Mouse (Mus musculus): ENCODE results near the gene Tspan3.

Gene Tspan3

GRCm38 (mm10) chr9:56118091-56118490 is 47.2 kb downstream of the Tspan3 start:
- DNase-seq (ENCODE audit: low spot score in 2 of 2) = no peak

- DNase-seq (ENCODE audit: low spot score in 2 of 2) = peak; percentile 36 to 56
Measured at GRCm38 (mm10) chr9:56108174-56108573, 57.1 kb downstream of the Tspan3 start.

- DNase-seq (ENCODE audit: low spot score in 2 of 2) = no peak
Measured at GRCm38 (mm10) chr9:56107527-56107926, 57.8 kb downstream of the Tspan3 start.

GRCm38 (mm10) chr9:56106274-56107072 is 58.8 kb downstream of the Tspan3 start:
- DNase-seq (ENCODE audit: low spot score in 2 of 2) = no peak

- DNase-seq (ENCODE audit: low spot score in 2 of 2) = no peak
Measured at GRCm38 (mm10) chr9:56104921-56105320, 60.4 kb downstream of the Tspan3 start.

- no peak for DNase-seq (ENCODE audit: low spot score in 2 of 2)
Measured at GRCm38 (mm10) chr9:56101022-56101421, 64.3 kb downstream of the Tspan3 start.

GRCm38 (mm10) chr9:56100041-56100522 is 65.2 kb downstream of the Tspan3 start:
- peak; percentile 63 to 64 for DNase-seq (ENCODE audit: low spot score in 2 of 2)

- DNase-seq (ENCODE audit: low spot score in 2 of 2) = peak; percentile 35 to 54
Measured at GRCm38 (mm10) chr9:56097584-56098298, 67.5 kb downstream of the Tspan3 start.

- no peak for DNase-seq (ENCODE audit: low spot score in 2 of 2)
Measured at GRCm38 (mm10) chr9:56092102-56092501, 73.2 kb downstream of the Tspan3 start.

GRCm38 (mm10) chr9:56090546-56091225 is 74.6 kb downstream of the Tspan3 start:
- peak in 1 of 2 experiments; percentile 36 for DNase-seq (ENCODE audit: low spot score in 2 of 2)

- peak; percentile 87 to 89 for DNase-seq (ENCODE audit: low spot score in 2 of 2)
Measured at GRCm38 (mm10) chr9:56089778-56090520, 75.3 kb downstream of the Tspan3 start, which contains the start of gene Pstpip1. Pstpip1 (plus strand) TSS chr9:56089962.

GRCm38 (mm10) chr9:56086524-56086923 is 78.8 kb downstream of the Tspan3 start:
- no peak for DNase-seq (ENCODE audit: low spot score in 2 of 2)
